ENCODE assay signal across 25 mouse cellular contexts in the genomic region with DNA sequence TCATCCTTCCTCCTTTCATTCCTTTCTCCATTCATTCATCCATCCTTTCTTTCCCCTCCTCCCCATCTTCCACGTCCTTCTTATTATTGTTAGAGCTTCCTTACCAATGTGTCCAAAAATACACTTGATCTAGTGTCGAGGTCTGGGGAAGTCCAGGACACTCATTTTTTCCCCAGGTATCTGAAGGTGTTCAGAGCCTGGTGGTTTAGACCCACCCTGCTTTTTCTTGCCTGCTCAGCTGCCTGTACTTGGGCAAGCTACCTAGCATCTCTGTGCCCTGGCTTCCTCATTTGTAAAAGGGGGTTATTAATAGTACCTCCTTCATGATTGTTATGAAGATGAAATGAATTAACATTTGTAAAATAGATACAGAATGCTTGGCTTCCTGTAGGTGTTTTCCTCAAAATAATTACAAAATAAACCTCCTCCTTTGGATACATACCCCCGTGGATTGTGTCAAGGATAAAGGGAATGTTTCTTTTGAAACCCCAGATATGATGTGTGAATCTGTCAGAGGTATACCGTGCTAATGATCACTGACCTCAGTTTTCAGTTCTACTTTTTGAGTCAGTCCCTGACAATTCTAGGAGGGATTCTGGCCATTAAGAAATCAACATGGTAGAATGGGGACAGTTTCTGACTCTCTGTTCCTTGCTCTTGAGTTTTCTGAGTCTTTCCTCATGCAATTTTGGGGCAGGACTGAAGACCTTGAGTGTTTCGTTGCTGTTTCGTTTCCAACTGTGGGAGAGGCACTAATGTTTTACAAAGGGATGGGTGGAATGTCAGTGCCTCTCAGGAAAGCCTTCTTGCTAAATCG.
A peak's percentile ranks its signal among the peaks of the same experiment; 100 is the strongest.
DNase-seq lines count a peak whose midpoint lies in the region; ATAC-seq lines count a peak whose summit lies in the region.
"Had no signal": no experiment of that assay in that cellular context is flagged by ENCODE, and none has a peak within 500 bp of the region (broad histone marks: within the 10 kb centered on the region; RNA-seq: fewer than 3 reads in every experiment).

No protein-coding gene starts in this region.

- H3K27me3 ChIP-seq in hindbrain, embryonic 15.5 days, result no peaks in the 10 kb centered on the region
- no peaks in the 10 kb centered on the region for H3K27me3 ChIP-seq in hindbrain, embryonic 16.5 days (replicated peaks; ENCODE audit: control insufficient read depth, insufficient read depth, low read length)
- H3K27me3 ChIP-seq in splenic B cell, adult 2 months (ENCODE audit: control insufficient read depth, insufficient read depth, low read length, poor library complexity, severe bottlenecking), result no peaks in the 10 kb centered on the region
- H3K27me3 ChIP-seq: forebrain, embryonic 15.5 days; neural tube, embryonic 15.5 days had no signal

- WGBS in hindbrain, embryonic 15.5 days, result 73% methylated on average over 7 of the region's 7 CpGs
- WGBS in hindbrain, embryonic 16.5 days, result 71% methylated on average over 7 of the region's 7 CpGs

- H3K4me3 ChIP-seq in hindbrain, embryonic 15.5 days, result no peak overlapping the region
- no peak overlapping the region for H3K4me3 ChIP-seq in hindbrain, embryonic 16.5 days (ENCODE audit: low read length)
- H3K4me3 ChIP-seq: embryonic facial prominence, embryonic 10.5 days; forebrain, embryonic 15.5 days; limb, embryonic 10.5 days; neural tube, embryonic 15.5 days had no signal

- peaks cover 13% of the 10 kb centered on the region for H3K4me1 ChIP-seq in hindbrain, embryonic 15.5 days (replicated peaks)
- H3K4me1 ChIP-seq in hindbrain, embryonic 16.5 days (ENCODE audit: control insufficient read depth, insufficient read depth, low read depth, low read length), result peaks cover 11% of the 10 kb centered on the region
- H3K4me1 ChIP-seq: embryonic facial prominence, embryonic 10.5 days; limb, embryonic 10.5 days had no signal

- H3K27ac ChIP-seq in hindbrain, embryonic 15.5 days (replicated peaks), result peak overlapping the region; percentile 30; the same call in 1 of the 2 replicates
- no peak overlapping the region for H3K27ac ChIP-seq in hindbrain, embryonic 16.5 days (ENCODE audit: low read depth, low read length)
- H3K27ac ChIP-seq: embryonic facial prominence, embryonic 10.5 days; forebrain, embryonic 15.5 days; hindbrain, embryonic 14.5 days; limb, embryonic 10.5 days; macrophage; neural tube, embryonic 15.5 days had no signal

- no peak overlapping the region for H3K9ac ChIP-seq in hindbrain, embryonic 15.5 days
- no peak overlapping the region for H3K9ac ChIP-seq in hindbrain, embryonic 16.5 days (ENCODE audit: low read depth, low read length)
- H3K9ac ChIP-seq: forebrain, embryonic 15.5 days; hindbrain, embryonic 14.5 days; neural tube, embryonic 15.5 days had no signal

- H3K36me3 ChIP-seq in hindbrain, embryonic 15.5 days, result no peaks in the 10 kb centered on the region
- H3K36me3 ChIP-seq in hindbrain, embryonic 16.5 days (ENCODE audit: control insufficient read depth, insufficient read depth, low read length), result no peaks in the 10 kb centered on the region
- no peaks in the 10 kb centered on the region for H3K36me3 ChIP-seq in splenic B cell, adult 2 months (ENCODE audit: control insufficient read depth, insufficient read depth, low read length, poor library complexity, severe bottlenecking)
- H3K36me3 ChIP-seq: embryonic facial prominence, embryonic 10.5 days; forebrain, embryonic 15.5 days; limb, embryonic 10.5 days; neural tube, embryonic 15.5 days had no signal

- DNase-seq in spleen, postnatal 36 days (ENCODE audit: low spot score in 2 of 2), result peak; percentile 59 to 62
- DNase-seq in spleen, adult 18-20 months, result no peak
- peak; percentile 48 for DNase-seq in induced T-regulatory cell, adult 2 months (ENCODE audit: low read depth)
- DNase-seq in splenic B cell, adult 2 months (ENCODE audit: low read depth, low spot score), result peak; percentile 67
- no peak for DNase-seq in MN1 (ENCODE audit: low spot score)
- no peak for DNase-seq in urinary bladder, postnatal 25 days (ENCODE audit: low spot score)
- DNase-seq: adrenal gland, postnatal 25 days; cerebellum, adult 9-10 months; gastrocnemius, postnatal 14 days; heart, adult 18-20 months; heart, postnatal 36 days; kidney, adult 11 months; kidney, postnatal 4 days; retina, postnatal 1 day; right cerebral cortex, postnatal 25 days; thymus, postnatal 14 days had no signal

- no peak for ATAC-seq in hindbrain, embryonic 15.5 days (ENCODE audit: low FRiP score, low read depth)
- no peak for ATAC-seq in hindbrain, embryonic 16.5 days
- ATAC-seq: forebrain, embryonic 15.5 days had no signal

- H3K4me2 ChIP-seq in hindbrain, embryonic 15.5 days, result no peak overlapping the region
- no peak overlapping the region for H3K4me2 ChIP-seq in hindbrain, embryonic 16.5 days (ENCODE audit: low read length)
- H3K4me2 ChIP-seq: forebrain, embryonic 15.5 days; hindbrain, embryonic 14.5 days; midbrain, embryonic 11.5 days; neural tube, embryonic 15.5 days had no signal

- no peaks in the 10 kb centered on the region for H3K9me3 ChIP-seq in hindbrain, embryonic 15.5 days
- H3K9me3 ChIP-seq in hindbrain, embryonic 16.5 days (ENCODE audit: control insufficient read depth, low read length), result no peaks in the 10 kb centered on the region
- H3K9me3 ChIP-seq: embryonic facial prominence, embryonic 10.5 days; forebrain, embryonic 15.5 days; limb, embryonic 10.5 days; neural tube, embryonic 15.5 days had no signal

Comparison
In these comparisons a context has a peak if more than half of its experiments do, and no peak if none do; other contexts are left out.
1. DNase-seq: peak in spleen, postnatal 36 days (2 of 2), induced T-regulatory cell, adult 2 months (single experiment) and splenic B cell, adult 2 months (single experiment); none in spleen, adult 18-20 months (0 of 2), MN1 (single experiment) and urinary bladder, postnatal 25 days (single experiment).